Mouse (Mus musculus) spleen, postnatal 36 days (tissue): ENCODE data around the gene Manbal.
"Not testable (repeated sequence)": the region's sequence is repeated elsewhere in the genome, so short reads cannot be mapped to it uniquely, and the experiment has no call there.

Source experiments
- DNase-seq, 2 experiments: peaks; one replicate each; pipeline ENCODE4 v3.0.0; 2022; ENCODE audit warnings: low spot score in 2 of 2, mixed read lengths in 1 of 2

Manbal gene

DNA sequence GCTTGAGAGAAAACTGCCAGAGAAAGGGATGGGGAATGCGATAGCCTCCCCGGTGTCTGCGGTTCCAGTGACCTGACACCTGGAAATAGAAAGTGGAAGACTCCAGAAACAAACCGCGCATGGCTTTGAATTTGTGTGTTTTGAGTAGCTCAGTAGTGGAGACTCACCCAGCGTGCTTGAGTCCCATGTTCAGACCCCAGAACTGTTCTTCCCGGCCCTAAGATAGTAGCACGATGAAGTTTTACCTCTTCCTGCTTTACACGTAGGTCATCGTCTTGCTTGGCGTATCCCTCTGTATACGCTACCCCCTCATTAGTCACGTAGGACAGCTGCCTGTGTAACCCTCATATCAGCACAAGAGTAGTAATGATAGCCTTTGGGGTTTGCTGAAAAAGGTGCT, 597 bp downstream of the Manbal start:
- no peak for DNase-seq

DNA sequence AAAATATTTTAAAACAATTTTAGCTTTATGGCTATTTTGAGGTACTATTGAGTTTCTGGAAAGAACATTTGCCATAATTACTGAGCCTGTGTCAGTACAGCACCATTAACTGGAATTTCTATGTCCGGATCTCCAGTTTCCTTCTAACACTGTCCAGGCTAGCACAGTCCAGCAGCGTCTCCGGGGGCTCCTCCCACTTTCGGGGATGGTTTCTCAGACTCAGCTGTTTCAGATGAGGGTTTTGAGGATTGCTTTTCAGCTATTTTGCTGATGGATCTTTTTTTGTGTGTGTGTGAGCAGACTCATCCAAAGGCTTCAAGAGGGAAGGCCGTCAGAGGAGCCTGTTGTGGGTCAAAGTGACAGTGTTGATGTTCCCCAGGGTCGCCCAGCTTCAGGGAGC, 4.3 kb downstream of the Manbal start:
- no peak for DNase-seq

DNA sequence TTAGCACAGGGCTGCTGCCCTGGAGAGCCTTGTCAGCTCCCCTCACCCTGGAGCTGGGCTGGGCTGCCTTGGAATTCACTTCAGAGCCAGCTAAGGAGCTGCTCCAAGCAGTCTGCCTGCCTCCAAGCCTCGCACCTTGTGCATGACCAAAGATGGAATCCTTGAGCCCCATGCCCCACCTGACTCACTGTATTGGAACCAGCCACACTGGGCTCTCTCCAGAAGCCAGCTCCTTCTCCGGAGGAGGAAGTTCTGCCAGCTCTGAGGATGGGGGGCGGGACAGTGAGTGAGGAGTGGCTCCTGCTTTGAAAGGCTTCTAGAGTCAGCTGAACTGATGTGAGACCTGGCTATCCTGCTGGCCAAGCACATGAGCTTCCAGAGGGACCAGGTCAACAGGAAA, 6.3 kb downstream of the Manbal start:
- no peak for DNase-seq

DNA sequence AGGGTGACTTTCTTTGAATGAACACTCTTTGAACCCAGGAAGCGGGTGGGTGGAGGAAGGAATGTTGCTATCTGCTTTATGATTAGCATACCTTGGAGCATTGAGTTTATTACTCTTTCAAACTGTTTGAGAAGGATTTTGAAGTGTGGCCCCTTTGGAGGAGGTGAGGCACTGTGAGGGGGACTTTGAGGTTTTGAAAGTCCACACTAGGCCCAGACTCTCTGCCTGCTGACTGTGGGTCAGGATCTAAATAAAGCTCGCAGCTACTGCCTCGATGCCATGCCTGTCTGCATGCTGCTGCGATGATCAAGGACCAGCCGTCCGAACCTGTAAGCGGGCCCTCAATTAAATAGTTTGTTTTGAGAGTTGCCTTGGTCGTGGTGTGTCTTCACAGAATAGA, 7.7 kb downstream of the Manbal start:
- no peak for DNase-seq

DNA sequence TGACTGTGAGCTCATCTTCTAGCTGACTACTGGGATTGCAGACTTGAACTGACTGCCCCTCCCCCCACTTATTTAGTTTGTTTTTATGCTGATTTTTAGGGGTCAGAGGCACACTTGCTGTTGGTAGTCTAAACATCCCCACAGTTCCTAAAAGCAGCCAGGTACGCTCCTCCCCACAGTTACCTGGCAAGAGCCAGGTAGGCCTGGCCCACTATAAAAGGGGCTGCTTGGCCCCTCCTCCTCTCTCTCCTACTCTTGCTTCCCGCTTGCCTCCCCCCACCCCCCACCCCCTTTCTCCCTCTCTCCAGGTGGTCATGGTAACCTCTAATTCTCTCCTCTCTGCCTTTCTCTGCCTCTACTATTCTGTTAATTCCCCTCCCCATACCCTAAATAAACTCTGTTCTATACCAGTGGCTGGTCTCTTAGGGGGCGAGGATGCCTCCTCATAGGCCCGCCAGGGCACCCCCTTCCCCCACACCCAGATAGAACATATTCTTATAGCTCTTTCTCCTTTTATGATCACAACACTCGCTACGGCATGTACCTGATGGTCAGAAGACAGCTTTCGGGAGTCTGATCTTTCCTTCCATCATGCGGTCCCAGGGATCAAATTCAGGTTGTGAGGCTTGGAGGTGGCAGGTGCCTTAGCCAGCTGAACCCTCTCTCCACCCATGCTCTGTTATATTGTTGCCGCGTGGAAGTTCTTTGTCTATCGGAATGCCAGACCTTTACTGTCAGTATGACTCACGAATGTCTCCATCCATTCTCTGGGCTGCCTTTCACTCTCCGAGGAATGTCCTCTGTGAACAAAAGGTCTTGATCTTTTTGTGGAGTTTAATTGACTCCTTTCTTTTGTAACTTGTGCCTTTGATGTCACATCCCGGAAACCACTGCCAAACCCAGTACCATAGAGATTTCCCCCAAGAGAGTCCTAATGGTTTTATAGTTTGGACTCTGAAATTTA, 8.7 kb downstream of the Manbal start:
- DNase-seq: no peak

DNA sequence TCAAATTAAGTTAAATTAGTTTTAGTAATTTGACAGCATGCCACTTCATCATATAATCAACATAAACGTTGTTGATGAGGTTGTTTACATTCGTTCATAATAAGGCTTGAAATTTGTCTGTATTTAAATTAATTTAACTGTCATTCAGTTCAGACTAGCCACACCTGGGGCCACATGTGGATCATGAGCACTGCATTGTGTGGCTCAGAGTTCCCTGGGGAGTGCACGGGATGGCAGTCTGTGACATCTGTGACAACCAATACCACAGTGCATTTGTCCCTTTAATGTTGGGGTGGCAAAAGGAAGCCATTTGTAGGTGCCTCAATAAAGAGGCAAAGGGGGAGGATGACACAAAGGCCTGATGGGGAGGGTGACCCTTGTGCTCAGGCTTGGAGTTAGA, 9.6 kb downstream of the Manbal start:
- no peak for DNase-seq

DNA sequence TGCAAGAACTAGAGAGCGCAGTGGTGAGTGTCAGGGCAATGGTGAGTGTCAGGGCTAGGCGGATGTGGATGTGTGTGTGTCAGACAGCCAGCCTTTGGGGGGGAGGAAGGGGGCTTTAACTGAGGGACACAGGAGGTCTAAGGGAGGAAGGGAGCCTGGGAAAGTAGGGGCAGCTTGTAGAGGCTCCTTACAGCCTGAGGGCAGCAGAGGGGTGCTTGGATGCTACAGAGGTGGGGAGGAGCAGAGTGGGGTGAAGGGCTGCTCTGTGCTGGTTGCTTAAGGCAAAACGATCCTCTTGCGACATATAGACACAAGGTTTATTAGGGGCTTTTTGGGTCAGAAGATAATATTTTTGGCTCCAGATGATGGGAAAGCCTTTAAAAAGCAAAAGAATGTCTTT, 17.4 kb downstream of the Manbal start:
- no peak for DNase-seq

DNA sequence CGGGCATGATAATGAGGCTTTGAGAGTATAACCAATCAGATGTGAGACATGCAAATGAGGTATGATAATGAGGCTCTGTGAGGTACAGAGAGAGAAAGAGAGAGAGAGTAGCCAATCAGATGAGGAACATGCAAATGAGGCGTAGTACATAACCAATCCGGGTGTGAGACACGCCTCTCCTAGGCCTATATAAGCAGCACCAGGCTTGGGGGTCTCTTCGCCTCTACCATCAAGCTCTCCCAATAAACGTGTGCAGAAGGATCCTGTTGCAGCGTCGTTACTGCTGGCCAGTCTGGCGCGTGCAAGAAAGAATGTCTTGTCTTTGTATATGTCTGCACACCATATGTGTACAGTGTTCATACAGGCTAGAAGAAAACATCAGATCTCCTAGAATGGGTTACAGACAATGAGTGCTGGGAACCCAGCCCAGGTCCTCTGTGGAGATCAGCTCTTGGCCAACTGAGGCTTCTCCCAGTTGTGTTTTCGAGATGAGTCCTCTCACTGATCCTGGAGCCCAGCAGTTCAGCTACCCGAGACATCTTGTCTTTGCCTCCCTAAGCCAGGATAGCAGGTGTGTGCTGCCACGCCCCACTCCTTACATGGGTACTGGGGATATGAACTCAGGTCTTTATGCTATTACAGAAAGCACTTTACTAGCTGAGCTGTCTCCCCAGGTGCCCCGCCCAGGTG, 21.7 kb downstream of the Manbal start:
- DNase-seq: not testable (repeated sequence)

DNA sequence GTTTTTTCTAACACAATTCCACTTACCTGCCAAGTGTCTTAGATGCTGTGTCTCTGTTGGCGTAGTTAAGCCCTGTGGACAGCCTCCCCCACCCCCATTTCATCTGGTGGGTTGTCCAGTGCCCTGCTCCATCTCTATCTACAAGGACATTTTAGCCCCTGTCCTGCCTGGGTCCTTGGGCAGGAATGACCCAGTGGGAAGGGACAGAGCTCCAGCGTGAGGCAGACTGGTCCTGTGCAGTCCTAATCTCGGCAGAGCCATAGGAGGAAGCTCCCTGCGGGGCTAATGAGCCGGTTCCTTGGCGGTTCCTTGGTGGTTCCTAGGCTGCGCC, 22.2 kb downstream of the Manbal start:
- no peak for DNase-seq

DNA sequence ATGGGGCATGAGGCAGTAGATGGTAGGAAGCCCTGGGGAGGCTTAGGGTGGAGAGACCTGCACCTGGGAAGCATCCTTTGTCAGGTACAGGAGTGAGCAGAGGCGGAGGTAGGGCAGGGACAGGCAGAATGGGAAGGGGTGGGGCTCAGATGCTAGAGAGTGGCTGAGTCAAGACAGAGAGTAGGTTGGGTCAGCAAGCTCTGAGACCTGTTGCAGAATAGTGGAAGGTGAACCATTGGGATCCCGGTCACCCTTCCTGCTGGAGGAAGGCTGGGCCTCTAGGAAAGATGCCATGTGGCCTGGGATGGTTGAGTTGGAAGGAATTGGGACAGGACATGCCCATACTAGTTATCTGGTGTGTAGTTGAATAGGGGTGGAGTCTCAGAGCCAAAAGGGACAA, 24.9 kb downstream of the Manbal start:
- DNase-seq: no peak

DNA sequence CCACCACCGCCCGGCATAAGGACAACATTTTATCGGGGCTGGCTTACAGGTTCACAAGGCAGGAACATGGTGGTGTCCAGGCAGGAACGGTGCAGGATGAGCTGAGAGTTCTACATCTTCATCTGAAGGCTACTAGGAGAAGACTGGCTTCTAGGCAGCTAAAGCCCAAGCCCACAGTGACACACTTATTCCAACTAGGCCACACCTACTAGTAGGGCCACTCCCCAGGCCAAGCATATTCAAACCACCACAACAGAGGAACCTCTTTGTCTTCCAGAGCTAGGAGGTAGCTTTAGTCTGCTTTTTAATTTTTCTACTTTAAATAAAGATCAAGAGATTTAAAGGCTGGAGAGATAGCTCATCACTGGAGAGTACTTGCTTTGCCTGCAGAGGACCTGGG, 26.2 kb downstream of the Manbal start:
- DNase-seq: no peak

DNA sequence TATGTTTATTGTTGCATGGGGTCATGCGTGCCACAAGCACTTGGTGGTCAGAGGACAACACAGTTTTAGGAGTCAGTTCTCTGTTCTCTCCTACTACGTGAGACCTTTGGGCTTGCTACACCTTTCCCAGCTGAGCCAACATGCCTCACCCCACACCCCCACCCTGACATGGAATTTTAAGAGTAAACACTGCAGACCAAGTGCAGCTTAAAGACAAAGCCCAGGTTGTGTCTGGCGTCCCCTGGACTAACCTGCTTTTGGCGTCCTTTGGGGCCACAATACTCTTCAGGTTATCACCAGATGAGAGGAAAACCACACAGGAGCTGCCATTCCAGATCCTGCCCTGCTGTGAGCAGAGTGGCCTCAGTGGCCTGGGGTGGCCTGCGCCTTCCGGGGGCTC, 27.5 kb downstream of the Manbal start:
- DNase-seq: no peak

DNA sequence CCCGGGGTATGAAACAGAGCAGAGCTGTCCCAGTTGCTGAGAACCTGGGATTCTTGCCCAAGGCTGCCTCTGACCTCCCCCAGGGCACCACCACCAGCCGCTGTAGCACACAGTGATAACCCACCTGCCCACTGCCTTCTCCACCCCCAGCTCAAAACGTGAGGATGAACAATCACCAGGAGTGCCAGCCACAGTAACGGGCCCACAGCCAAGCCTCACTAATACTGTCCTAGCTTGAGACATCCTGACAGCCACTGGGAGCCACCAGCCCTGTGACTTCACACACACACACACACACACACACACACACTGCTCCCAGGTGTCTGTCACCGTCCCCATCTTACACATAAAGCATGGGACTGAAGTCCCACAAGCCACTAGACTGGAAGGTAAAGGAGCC, 28.0 kb downstream of the Manbal start:
- DNase-seq: no peak

DNA sequence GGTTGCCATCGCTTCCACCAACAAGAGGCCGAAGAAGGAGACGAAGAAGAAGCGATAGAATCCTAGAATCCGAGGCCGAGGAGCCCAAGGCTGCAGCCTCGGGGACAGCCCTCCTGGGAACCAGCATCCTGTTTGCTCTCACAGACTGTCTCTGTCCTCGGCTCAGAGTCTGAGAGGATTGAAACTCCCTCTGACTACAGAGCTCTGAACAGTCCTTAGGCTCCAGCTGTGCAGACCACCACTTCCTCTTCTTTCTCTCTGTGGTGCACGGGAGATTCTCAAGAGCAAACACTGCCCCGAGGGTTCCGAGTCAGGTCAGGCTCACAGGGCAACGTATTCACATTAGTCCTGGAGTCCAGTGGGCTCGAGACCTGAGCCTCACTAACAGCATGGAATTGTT, 28.6 kb downstream of the Manbal start:
- peak; percentile 64 to 70 for DNase-seq

DNA sequence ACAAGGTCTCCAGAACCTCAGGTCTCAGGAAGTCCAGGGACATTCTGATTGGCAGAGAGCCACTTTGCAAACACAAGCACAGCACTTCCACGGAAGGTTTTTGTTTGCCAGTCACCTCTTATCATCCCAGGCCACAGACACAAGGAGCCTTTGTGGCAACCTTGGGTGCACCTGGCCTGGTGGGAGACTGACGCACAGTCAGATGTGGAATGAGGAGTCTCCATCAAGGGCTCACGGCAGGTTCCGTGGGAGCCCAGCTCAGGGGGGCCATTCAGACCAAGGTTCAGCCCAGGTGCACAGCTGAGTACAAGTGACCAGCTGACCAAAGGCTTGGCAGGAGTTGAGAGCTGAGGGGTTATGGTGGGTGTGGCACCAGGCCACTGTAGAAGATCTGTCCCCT, 30.0 kb downstream of the Manbal start:
- DNase-seq: no peak

DNA sequence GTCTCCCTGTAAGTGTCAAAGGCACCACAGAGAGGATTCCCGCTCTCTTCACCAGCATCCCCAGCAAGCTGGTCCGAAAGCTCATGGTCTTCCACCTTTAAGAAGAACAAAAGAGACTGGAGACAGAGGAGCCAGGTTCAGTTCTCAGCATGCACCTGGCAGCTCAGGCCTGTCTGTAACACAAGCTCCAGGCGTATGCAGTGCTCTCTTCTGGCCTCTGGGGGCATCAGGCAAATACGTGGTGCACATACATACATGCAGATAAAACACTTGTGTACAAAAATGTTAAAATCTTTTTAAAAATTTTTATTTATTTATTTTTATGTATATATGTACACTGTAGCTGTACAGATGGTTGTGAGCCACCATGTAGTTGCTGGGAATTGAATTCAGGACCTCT, 31.1 kb downstream of the Manbal start:
- DNase-seq: no peak

DNA sequence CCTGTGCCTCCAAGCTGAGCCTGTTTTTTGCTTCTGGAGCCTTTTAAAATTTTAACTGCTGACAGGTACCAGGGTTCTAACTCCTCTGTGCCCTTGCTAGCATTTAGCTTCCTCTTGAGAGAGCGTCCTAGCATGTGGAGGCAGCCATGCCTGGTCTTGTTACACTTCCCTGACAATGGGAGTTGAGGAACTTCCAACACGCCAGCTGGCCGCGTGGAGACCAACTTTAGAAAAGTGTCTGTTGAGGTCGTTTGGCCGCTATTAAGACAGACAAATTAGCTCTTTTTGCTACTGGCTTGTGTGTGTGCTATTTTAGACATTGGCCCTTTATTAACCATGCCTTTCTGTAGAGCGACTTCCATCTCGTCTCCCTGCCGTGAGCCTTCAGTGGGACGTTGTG, 32.4 kb downstream of the Manbal start:
- no peak for DNase-seq

DNA sequence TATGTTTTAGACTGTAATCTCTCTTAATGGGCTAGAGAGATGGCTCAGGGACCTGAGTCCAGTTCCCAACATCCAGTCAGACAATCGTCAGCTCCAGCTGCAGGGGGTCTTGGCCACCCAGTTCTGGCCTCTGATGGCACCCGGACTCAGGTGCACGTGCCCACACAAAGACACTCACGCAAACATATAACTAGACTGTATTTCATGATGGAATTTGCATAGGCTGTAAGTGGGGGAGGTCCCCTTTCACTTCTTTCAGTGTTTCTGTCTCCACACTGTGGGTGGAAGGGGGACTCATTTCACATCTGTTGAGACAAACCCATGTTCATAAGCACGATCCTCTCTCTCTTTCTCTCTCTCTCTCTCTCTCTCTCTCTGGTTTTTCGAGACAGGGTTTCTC, 33.1 kb downstream of the Manbal start:
- peak; percentile 38 to 42 for DNase-seq

DNA sequence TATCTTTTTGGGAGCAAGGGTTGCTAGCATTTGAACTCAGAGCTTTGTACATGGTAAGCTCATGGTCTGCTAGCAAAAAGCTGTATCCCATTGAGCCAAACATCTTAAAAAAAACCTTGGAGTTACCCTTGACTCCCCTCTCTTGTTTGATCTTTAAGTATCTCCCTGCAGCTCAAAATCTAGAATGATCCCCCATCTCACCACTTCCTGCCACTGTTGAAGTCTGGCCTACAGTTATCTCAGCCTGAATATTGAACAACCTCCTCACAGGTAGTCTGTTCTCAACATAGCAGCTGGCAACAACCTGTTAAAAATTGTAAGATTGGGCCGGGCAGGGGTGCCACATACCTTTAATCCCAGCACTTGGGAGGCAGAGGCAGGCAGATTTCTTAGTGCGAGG, 33.9 kb downstream of the Manbal start:
- DNase-seq: no peak

DNA sequence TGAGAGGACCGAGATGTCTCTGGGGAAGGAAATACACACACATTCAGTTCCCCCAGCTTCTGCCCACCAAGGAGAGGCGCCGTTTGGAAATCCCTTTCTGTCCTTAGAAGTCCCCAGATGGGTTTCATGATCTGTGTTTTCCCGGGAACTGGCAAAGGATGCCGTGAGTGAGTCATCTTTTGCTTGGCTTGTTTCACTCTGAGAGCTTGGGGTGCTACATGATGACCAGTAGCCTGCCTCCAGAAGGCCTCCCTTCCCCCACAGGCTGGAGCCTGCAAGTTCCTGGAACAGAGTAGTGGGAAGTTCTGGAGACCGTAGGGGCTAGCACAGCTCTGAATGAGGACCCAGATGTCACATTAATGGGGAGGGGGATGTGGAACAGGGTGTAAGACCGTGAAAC, 40.2 kb downstream of the Manbal start:
- DNase-seq: no peak

DNA sequence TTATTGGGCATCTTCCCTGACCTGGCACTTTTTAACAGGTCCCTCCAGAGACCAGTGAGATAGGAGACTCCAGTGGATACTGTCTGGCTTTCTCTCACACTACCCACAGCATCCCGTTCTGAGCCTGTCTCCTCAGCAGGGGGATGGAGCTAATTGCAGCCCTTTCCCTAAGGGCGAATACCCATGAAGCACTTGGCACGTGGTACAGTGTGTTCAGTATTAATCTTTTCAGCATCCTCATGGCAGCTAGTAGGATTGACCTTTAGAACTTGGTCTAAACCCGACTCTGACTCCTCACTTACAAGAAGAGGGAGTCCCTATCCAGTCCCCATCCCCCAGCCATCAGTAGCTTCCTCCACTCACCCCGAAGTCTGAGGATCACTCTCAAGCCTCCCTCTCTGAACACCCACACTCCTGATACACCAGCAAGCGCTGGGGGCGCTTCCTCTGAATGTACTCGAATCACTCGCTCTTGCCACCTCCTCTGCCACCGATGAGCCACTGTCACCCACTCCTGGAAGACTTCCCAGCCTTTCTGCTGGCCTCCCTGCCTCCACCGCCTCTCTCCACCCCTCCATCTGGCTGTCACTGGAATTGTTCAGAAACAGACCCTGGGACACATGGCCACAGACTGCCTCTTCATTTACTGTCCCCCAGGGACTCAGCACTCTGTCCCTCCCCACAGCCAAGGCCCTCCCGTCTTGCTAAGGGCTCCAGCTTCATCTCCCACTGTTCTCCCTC, 42.6 kb downstream of the Manbal start:
- no peak for DNase-seq

DNA sequence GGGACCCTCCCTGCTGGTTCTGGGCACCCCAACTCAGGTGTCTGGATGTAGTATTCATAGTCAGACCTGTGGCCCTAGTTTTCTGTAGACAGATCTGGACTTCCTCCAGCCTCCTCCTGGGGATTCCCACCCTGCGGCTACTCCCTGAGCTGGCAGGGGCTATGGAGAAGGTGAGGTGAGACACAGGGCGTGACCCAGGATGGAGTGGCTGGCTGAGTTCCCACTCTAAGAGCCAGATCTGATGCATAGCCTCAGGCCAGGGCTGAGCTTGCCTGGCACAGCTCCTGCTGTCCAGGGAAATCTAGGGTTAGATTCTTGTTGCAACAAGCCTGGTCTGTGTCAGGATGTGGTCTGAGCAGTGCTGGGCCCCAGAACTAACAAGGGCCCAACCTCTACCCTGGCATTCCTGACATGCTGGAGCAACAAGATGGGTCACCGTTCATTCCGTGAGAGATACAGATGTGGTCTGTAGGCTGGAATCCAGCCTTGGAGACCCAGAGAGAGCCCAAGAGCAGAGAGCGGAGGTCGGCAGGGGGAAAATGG, 43.8 kb downstream of the Manbal start:
- DNase-seq: no peak
